16 mouse cellular contexts compared by ENCODE assay signal in genomic region chr6:87935037-87935436, GRCm38 (mm10). TPM values are rescaled to one million over a fixed set of nuclear protein-coding genes. Genes with fewer than 3 reads are reported as not detected.
DNase-seq lines count a peak whose midpoint lies in the region; ATAC-seq lines count a peak whose summit lies in the region.
"Had no signal": no experiment of that assay in that cellular context is flagged by ENCODE, and none has a peak within 500 bp of the region (broad histone marks: within the 10 kb centered on the region; RNA-seq: fewer than 3 reads in every experiment).

No protein-coding gene starts in this region.

- DNase-seq in gastrocnemius, adult 18-20 months (ENCODE audit: low spot score) = peak; percentile 54
- no peak for DNase-seq in gastrocnemius, postnatal 10 days
- peak; percentile 52 to 54 for DNase-seq in heart, adult 9 months (ENCODE audit: low spot score in 2 of 2)
- no peak for DNase-seq in heart, postnatal 4 days
- peak; percentile 30 for DNase-seq in skeletal muscle tissue, adult 2 months (ENCODE audit: low read depth, low spot score)
- no peak for DNase-seq in spleen, postnatal 36 days (ENCODE audit: low spot score in 2 of 2)
- DNase-seq: B cell, adult 2 months; cerebellum, adult 18-20 months; cerebellum, postnatal 25 days; embryo, embryonic 11 days; kidney, adult 9 months; kidney, postnatal 36 days; thymus, postnatal 4 days had no signal

- peak; percentile 56 for ATAC-seq in granulocyte monocyte progenitor cell, adult 5-6 weeks (replicated peaks; ENCODE audit: poor library complexity, severe bottlenecking)
- ATAC-seq: forebrain, embryonic 15.5 days; midbrain, embryonic 13.5 days had no signal

RNA-seq across cellular contexts. Expression of gene Hmces, which starts 21.3 kb away (rescaled TPM):
- total RNA-seq in gastrocnemius, adult 18-20 months (2021) = 1 to 10 TPM; 6.1 to 7.5 TPM
- 10 to 100 TPM in 1 of 2 experiments, 1 to 10 TPM in 1; 8.1 to 11.7 TPM for total RNA-seq in gastrocnemius, postnatal 10 days (2021)
- total RNA-seq in heart, postnatal 4 days (2021) = 10 to 100 TPM; 14.0 to 16.3 TPM
- 21.8 and 30.2 TPM in 2 replicates for total RNA-seq in granulocyte monocyte progenitor cell, adult 5-6 weeks (2014; fragmentation: Nextera tagmentation)
- 23.2 and 27.3 TPM in 2 replicates for total RNA-seq in granulocyte monocyte progenitor cell, adult 5-6 weeks (2017)

RNA-seq across cellular contexts. Expression of gene H1fx, which starts 46.4 kb away (rescaled TPM):
- under 1 TPM; 0.62 TPM for total RNA-seq in gastrocnemius, adult 18-20 months (2021)
- 10 to 100 TPM; 14.7 to 15.7 TPM for total RNA-seq in gastrocnemius, postnatal 10 days (2021)
- total RNA-seq in heart, postnatal 4 days (2021) = 10 to 100 TPM; 36.2 to 37.3 TPM
- 1.4 and 4.9 TPM in 2 replicates for total RNA-seq in granulocyte monocyte progenitor cell, adult 5-6 weeks (2014; fragmentation: Nextera tagmentation)
- 0.78 and 2.7 TPM in 2 replicates for total RNA-seq in granulocyte monocyte progenitor cell, adult 5-6 weeks (2017)

RNA-seq across cellular contexts. Expression of gene Copg1, which starts 47.4 kb away (rescaled TPM):
- 10 to 100 TPM; 27.9 to 28.9 TPM for total RNA-seq in gastrocnemius, adult 18-20 months (2021)
- 10 to 100 TPM; 51.6 to 63.7 TPM for total RNA-seq in gastrocnemius, postnatal 10 days (2021)
- 10 to 100 TPM; 86.8 to 90.0 TPM for total RNA-seq in heart, postnatal 4 days (2021)
- total RNA-seq in granulocyte monocyte progenitor cell, adult 5-6 weeks (2014; fragmentation: Nextera tagmentation) = 70.5 and 86.1 TPM in 2 replicates
- total RNA-seq in granulocyte monocyte progenitor cell, adult 5-6 weeks (2017) = 73.9 and 78.5 TPM in 2 replicates

Comparison
In these comparisons a context has a peak if more than half of its experiments do, and no peak if none do; other contexts are left out.
1. DNase-seq: peak in gastrocnemius, adult 18-20 months (single experiment), heart, adult 9 months (2 of 2) and skeletal muscle tissue, adult 2 months (single experiment); none in gastrocnemius, postnatal 10 days (single experiment), heart, postnatal 4 days (single experiment) and spleen, postnatal 36 days (0 of 2).